Mouse (Mus musculus) forebrain, embryonic 15.5 days (tissue): ENCODE data around the gene B4gat1. TPM values are rescaled to one million over a fixed set of nuclear protein-coding genes. Genes with fewer than 3 reads are reported as not detected.
"Not testable (repeated sequence)": the region's sequence is repeated elsewhere in the genome, so short reads cannot be mapped to it uniquely, and the experiment has no call there.

Source experiments
- ATAC-seq: fragments of 200-750 bp; cut with Nextera tagmentation; replicated peaks from 2 replicates; pipeline ENCODE4 v1.8.0; 2017; ENCODE audit warnings: mild to moderate bottlenecking, moderate TSS enrichment, moderate library complexity
- H3K27ac ChIP-seq: fragments of 300-500 bp; sonication (generic); replicated peaks from 2 replicates; pipeline ENCODE4 v1.5.1; 2015; ENCODE audit warnings: mild to moderate bottlenecking, inconsistent platforms
- H3K27me3 ChIP-seq: fragments of 300-500 bp; sonication (generic); 2 replicates; pipeline ENCODE4 v1.6.1; 2015; ENCODE audit warnings: inconsistent platforms
- H3K36me3 ChIP-seq: fragments of 300-500 bp; sonication (generic); 2 replicates; pipeline ENCODE4 v1.6.1; 2015; ENCODE audit warnings: mild to moderate bottlenecking, inconsistent platforms
- H3K4me1 ChIP-seq: fragments of 300-500 bp; sonication (generic); 2 replicates; pipeline ENCODE4 v1.6.1; 2015; ENCODE audit warnings: inconsistent platforms
- H3K4me2 ChIP-seq: fragments of 300-500 bp; sonication (generic); replicated peaks from 2 replicates; pipeline ENCODE4 v1.6.1; 2015; ENCODE audit warnings: mild to moderate bottlenecking, inconsistent platforms
- H3K4me3 ChIP-seq: fragments of 300-500 bp; sonication (generic); 2 replicates; pipeline ENCODE4 v1.5.1; 2015; ENCODE audit warnings: mild to moderate bottlenecking, inconsistent platforms
- H3K9ac ChIP-seq: fragments of 300-500 bp; sonication (generic); replicated peaks from 2 replicates; pipeline ENCODE4 v1.6.1; 2015; ENCODE audit warnings: mild to moderate bottlenecking, inconsistent platforms
- H3K9me3 ChIP-seq: fragments of 300-500 bp; sonication (generic); 2 replicates; pipeline ENCODE4 v1.6.1; 2016; ENCODE audit warnings: inconsistent platforms
- WGBS: fragments of 180-500 bp; shearing (Covaris S2); methylation state at CpG from one replicate; pipeline ENCODE4 v1.1.7; 2015; ENCODE audit warnings: mixed read lengths; 5-methylcytosine and 5-hydroxymethylcytosine counted together
- polyA plus RNA-seq: library from polyadenylated mRNA; unstranded; fragments of >200 nt; fragmentation: Nextera tagmentation; extraction: Ambion mirVana; gene quantifications from 2 replicates; pipeline ENCODE4 v1.2.1, GENCODE M21; 2015

Gene B4gat1
- polyA plus RNA-seq, 1 experiment from 2014 or later = 54.4 TPM

GRCm38 (mm10) chr19:5082005-5082404 is 43.4 kb downstream of the B4gat1 start:
- Histone ChIP-seq H3K27me3 (peaks cover 66% of the 10 kb centered on the region), H3K36me3 (no peaks in the 10 kb centered on the region), H3K9me3 (no peaks in the 10 kb centered on the region), H3K27ac (no peak overlapping the region), H3K9ac (no peak overlapping the region), H3K4me2 (no peak overlapping the region), H3K4me3 (no peak overlapping the region), H3K4me1 (peaks cover 15% of the 10 kb centered on the region)
- no peak for ATAC-seq
- 67% methylated on average over 17 of the region's 18 CpGs for WGBS

DNA sequence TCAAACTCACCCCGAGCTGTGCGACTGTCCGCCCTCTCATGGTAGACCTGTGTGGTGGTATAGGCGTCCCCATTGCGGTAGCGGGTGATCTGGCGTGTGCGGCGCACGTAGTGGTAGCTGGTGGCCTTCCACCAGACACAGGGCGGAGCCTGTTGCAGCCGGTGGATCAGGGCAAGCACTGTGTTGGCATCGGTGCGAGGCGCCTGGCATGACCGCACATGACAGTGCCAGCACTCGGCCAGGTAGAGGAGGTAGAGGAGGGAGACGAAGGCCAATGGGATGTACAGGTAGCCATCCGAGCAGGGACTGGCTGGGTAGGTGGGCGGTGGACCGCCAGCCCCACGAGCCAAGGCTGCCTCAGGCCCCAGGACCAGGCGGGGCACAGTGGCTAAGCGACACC is 44.0 kb downstream of the B4gat1 start:
- no peak for ATAC-seq
- Histone ChIP-seq H3K9ac (no peak overlapping the region), H3K36me3 (no peaks in the 10 kb centered on the region), H3K27me3 (peaks cover 66% of the 10 kb centered on the region), H3K4me2 (no peak overlapping the region), H3K27ac (no peak overlapping the region), H3K9me3 (no peaks in the 10 kb centered on the region), H3K4me1 (peaks cover 21% of the 10 kb centered on the region), H3K4me3 (no peak overlapping the region)
- WGBS = 76% methylated on average over 24 of the region's 24 CpGs

GRCm38 (mm10) chr19:5083961-5084833 is 45.6 kb downstream of the B4gat1 start:
- 63% methylated on average over 3 of the region's 3 CpGs for WGBS
- H3K27me3 ChIP-seq = peaks cover 66% of the 10 kb centered on the region
- peak overlapping the region; percentile 66; the same call in 1 of the 2 replicates for H3K9ac ChIP-seq

DNA sequence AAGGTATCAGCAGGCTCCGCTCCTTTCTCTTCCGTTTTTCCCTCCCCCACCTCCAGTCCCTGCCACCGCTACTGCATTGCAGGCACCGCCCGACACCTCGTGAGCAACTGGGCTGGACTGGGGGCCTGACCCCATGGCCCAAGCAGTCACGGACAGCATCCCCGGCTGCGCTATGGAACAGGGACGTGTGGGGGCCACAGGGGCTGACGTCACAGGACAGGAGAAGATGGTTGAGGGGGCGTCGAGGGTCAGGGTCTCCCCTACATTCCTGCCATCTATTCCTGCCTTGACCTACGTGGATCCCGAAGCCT is 46.2 kb downstream of the B4gat1 start:
- no peak for ATAC-seq
- Histone ChIP-seq H3K4me1 (peaks cover 34% of the 10 kb centered on the region), H3K4me2 (peak overlapping the region; percentile 93), H3K36me3 (no peaks in the 10 kb centered on the region; the same call in 1 of the 2 replicates), H3K9me3 (no peaks in the 10 kb centered on the region), H3K9ac (peak overlapping the region; percentile 66), H3K27me3 (peaks cover 66% of the 10 kb centered on the region), H3K4me3 (peak overlapping the region; percentile 64), H3K27ac (no peak overlapping the region)
- 3% methylated on average over 15 of the region's 15 CpGs for WGBS

More at GRCm38 (mm10) chr19:5083961-5084833, 45.6 kb downstream of the B4gat1 start:
- peaks cover 30% of the 10 kb centered on the region for H3K4me1 ChIP-seq
- H3K4me3 ChIP-seq = peak overlapping the region; percentile 64
- H3K9me3 ChIP-seq = no peaks in the 10 kb centered on the region
- H3K27ac ChIP-seq = no peak overlapping the region
- no peak for ATAC-seq
- H3K4me2 ChIP-seq = peak overlapping the region; percentile 93
- H3K36me3 ChIP-seq = no peaks in the 10 kb centered on the region

DNA sequence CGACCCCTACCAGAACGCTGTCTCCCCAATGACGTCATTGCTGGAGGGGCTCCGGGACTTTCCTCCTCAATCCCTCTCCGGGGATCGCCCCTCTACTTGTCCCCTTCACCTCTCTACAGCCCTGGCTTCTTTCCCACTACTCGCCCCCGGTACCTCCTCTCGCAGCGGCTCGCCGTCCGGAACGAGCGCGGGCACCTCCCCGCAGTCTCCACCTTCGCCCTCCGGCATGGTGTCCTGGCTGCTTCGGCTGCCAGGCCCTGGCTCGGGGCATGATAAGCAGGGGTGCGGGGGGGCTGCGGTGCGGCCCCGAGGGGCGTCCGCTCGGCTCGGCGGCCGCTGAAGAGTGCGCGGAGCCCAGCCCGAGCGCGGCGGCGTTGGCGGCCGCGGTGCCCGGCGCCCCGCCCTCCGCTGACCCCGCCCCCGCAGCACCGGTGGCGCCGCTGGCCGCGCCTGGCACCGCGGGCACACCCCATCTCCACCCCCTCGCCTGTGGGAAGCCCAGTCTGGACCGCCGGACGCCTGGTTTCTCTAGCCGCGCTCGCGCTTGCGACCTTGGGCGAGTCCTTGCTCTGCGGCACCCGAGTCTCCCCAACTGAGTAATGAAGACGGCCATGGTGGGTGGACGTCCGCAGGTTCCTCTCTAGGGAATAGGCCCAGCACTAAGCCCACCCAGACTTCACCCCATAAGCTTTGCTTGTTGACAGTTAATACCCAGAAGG is 46.7 kb downstream of the B4gat1 start, which contains the start of gene Tmem151a:
TSS of gene Tmem151a (minus strand) at position 387 of the 719 bp plus-strand sequence.
- WGBS = under 1% methylated on average over 60 of the region's 69 CpGs
- H3K27ac ChIP-seq = no peak within 1 kb of the TSS
- peak within 1 kb of the TSS; percentile 64 for H3K4me3 ChIP-seq
- H3K4me2 ChIP-seq = peak within 1 kb of the TSS; percentile 93
- H3K36me3 ChIP-seq = peaks cover under 1% of the 10 kb centered on the region; the same call in 1 of the 2 replicates
- no peaks in the 10 kb centered on the region for H3K9me3 ChIP-seq
- H3K9ac ChIP-seq = peak within 1 kb of the TSS; percentile 66
- peaks cover 34% of the 10 kb centered on the region for H3K4me1 ChIP-seq
- no peak for ATAC-seq
- peaks cover 63% of the 10 kb centered on the region for H3K27me3 ChIP-seq

GRCm38 (mm10) chr19:5086533-5086932 is 47.9 kb downstream of the B4gat1 start:
- peaks cover 34% of the 10 kb centered on the region for H3K4me1 ChIP-seq
- peaks cover 51% of the 10 kb centered on the region for H3K27me3 ChIP-seq
- H3K9ac ChIP-seq, ATAC-seq, H3K4me2 ChIP-seq, H3K9me3 ChIP-seq, H3K27ac ChIP-seq, H3K4me3 ChIP-seq: not testable (repeated sequence)
- H3K36me3 ChIP-seq = peaks cover 11% of the 10 kb centered on the region
- 55% methylated on average over 4 of the region's 4 CpGs for WGBS

- Histone ChIP-seq H3K27ac (peak within 1 kb of the TSS; percentile 88), H3K4me1 (peaks cover 37% of the 10 kb centered on the region), H3K27me3 (peaks cover 35% of the 10 kb centered on the region), H3K9me3 (no peaks in the 10 kb centered on the region), H3K4me3 (peak within 1 kb of the TSS; percentile 86), H3K4me2 (peak within 1 kb of the TSS; percentile 94), H3K36me3 (peaks cover 27% of the 10 kb centered on the region), H3K9ac (peak within 1 kb of the TSS; percentile 73)
- peak; percentile 93 for ATAC-seq
- under 1% methylated on average over 58 of the region's 58 CpGs for WGBS
Observed at GRCm38 (mm10) chr19:5087884-5088728, 49.5 kb downstream of the B4gat1 start, which contains the start of gene Yif1a. Yif1a (plus strand) TSS chr19:5088538.

GRCm38 (mm10) chr19:5089324-5089723 is 50.7 kb downstream of the B4gat1 start:
- WGBS = 88% methylated on average over 4 of the region's 4 CpGs
- Histone ChIP-seq H3K27ac (no peak overlapping the region), H3K9me3 (no peaks in the 10 kb centered on the region), H3K4me1 (peaks cover 49% of the 10 kb centered on the region), H3K9ac (peak overlapping the region; percentile 73), H3K4me3 (peak overlapping the region; percentile 86), H3K27me3 (peaks cover 23% of the 10 kb centered on the region), H3K36me3 (peaks cover 35% of the 10 kb centered on the region), H3K4me2 (peak overlapping the region; percentile 94)
- ATAC-seq = no peak

Other genes with a start within 250 kb of the B4gat1 start
- 93.0 and 114 TPM in 2 replicates for gene Rbm4, start 244.9 kb upstream of the B4gat1 start, polyA plus RNA-seq
- gene Gm21992, start 227.2 kb upstream of the B4gat1 start, polyA plus RNA-seq = 31.3 and 43.7 TPM in 2 replicates
- 81.4 and 84.6 TPM in 2 replicates for gene Rbm14, start 227.2 kb upstream of the B4gat1 start, polyA plus RNA-seq
- gene Ccs, start 199.5 kb upstream of the B4gat1 start, polyA plus RNA-seq = 36.9 and 39.6 TPM in 2 replicates
- gene Ccdc87, start 199.5 kb upstream of the B4gat1 start, polyA plus RNA-seq = 0.41 and 0.74 TPM in 2 replicates
- gene Ctsf, start 183.7 kb upstream of the B4gat1 start, polyA plus RNA-seq = 56.8 and 61.7 TPM in 2 replicates
- 0.73 and 0.84 TPM in 2 replicates for gene Actn3, start 160.9 kb upstream of the B4gat1 start, polyA plus RNA-seq
- gene Zdhhc24, start 160.2 kb upstream of the B4gat1 start, polyA plus RNA-seq = 21.3 and 22.7 TPM in 2 replicates
- gene Bbs1, start 132.2 kb upstream of the B4gat1 start, polyA plus RNA-seq = 9.7 and 10.6 TPM in 2 replicates
- 101 and 103 TPM in 2 replicates for gene Dpp3, start 110.5 kb upstream of the B4gat1 start, polyA plus RNA-seq
- gene Peli3, start 95.7 kb upstream of the B4gat1 start, polyA plus RNA-seq = 11.1 and 11.6 TPM in 2 replicates
- 118 and 119 TPM in 2 replicates for gene Mrpl11, start 76.7 kb upstream of the B4gat1 start, polyA plus RNA-seq
- gene Npas4, start 48.5 kb upstream of the B4gat1 start, polyA plus RNA-seq = 0.14 and 0.23 TPM in 2 replicates
- 10.1 and 10.4 TPM in 2 replicates for gene Slc29a2, start 15.0 kb upstream of the B4gat1 start, polyA plus RNA-seq
- gene AC124502.3, start 65 bp downstream of the B4gat1 start, polyA plus RNA-seq = 3.3 and 4.0 TPM in 2 replicates
- 52.8 and 55.5 TPM in 2 replicates for gene Brms1, start 2.5 kb downstream of the B4gat1 start, polyA plus RNA-seq
- gene Rin1, start 11.7 kb downstream of the B4gat1 start, polyA plus RNA-seq = 0.97 and 2.0 TPM in 2 replicates
- gene Cd248, start 29.3 kb downstream of the B4gat1 start, polyA plus RNA-seq = 10.3 and 11.1 TPM in 2 replicates
- 7.9 and 8.3 TPM in 2 replicates for gene Tmem151a, start 46.7 kb downstream of the B4gat1 start, polyA plus RNA-seq
- gene Yif1a, start 49.7 kb downstream of the B4gat1 start, polyA plus RNA-seq = 53.0 and 54.3 TPM in 2 replicates
- 324 and 348 TPM in 2 replicates for gene Cnih2, start 59.7 kb downstream of the B4gat1 start, polyA plus RNA-seq
- 243 and 248 TPM in 2 replicates for gene Rab1b, start 68.2 kb downstream of the B4gat1 start, polyA plus RNA-seq
- 47.0 and 50.9 TPM in 2 replicates for gene Klc2, start 79.7 kb downstream of the B4gat1 start, polyA plus RNA-seq
- gene Pacs1, start 234.3 kb downstream of the B4gat1 start, polyA plus RNA-seq = 32.5 and 33.3 TPM in 2 replicates